Mouse (Mus musculus) forebrain, embryonic 11.5 days (tissue): ENCODE measurements around the gene Txn2. TPM values are rescaled to one million over a fixed set of nuclear protein-coding genes. Genes with fewer than 3 reads are reported as not detected.

Experiments
- ATAC-seq: fragments of 200-750 bp; cut with Nextera tagmentation; replicated peaks from 2 replicates; pipeline ENCODE4 v1.8.0; 2017; ENCODE audit warnings: moderate TSS enrichment; ENCODE audit not compliant: low FRiP score
- DNase-seq: peaks from one replicate; pipeline ENCODE4 v3.0.0-alpha.2; 2017; ENCODE audit warnings: low spot score
- H3K27ac ChIP-seq: fragments of 300-500 bp; sonication (generic); 2 replicates; pipeline ENCODE4 v1.5.1; 2014; ENCODE audit warnings: low read depth, low read length
- H3K27me3 ChIP-seq: fragments of 300-500 bp; sonication (generic); 2 replicates; pipeline ENCODE4 v1.6.1; 2014; ENCODE audit warnings: mild to moderate bottlenecking, low read length, mixed read lengths; ENCODE audit not compliant: control insufficient read depth, insufficient read depth
- H3K36me3 ChIP-seq: fragments of 300-500 bp; sonication (generic); 2 replicates; pipeline ENCODE4 v1.6.1; 2014; ENCODE audit warnings: mild to moderate bottlenecking, low read length, moderate library complexity, mixed read lengths; ENCODE audit not compliant: control insufficient read depth, insufficient read depth
- H3K4me1 ChIP-seq: fragments of 300-500 bp; sonication (generic); replicated peaks from 2 replicates; pipeline ENCODE4 v1.6.1; 2014; ENCODE audit warnings: low read length, mixed read lengths; ENCODE audit not compliant: control insufficient read depth, insufficient read depth
- H3K4me2 ChIP-seq: fragments of 300-500 bp; sonication (generic); 2 replicates; pipeline ENCODE4 v1.6.1; 2014; ENCODE audit warnings: low read depth, mild to moderate bottlenecking, low read length, moderate library complexity, mixed read lengths; ENCODE audit not compliant: severe bottlenecking
- H3K4me3 ChIP-seq: fragments of 300-500 bp; sonication (generic); 2 replicates; pipeline ENCODE4 v1.5.1; 2014; ENCODE audit warnings: low read depth, low read length
- H3K9ac ChIP-seq: fragments of 300-500 bp; sonication (generic); 2 replicates; pipeline ENCODE4 v1.6.1; 2014; ENCODE audit warnings: low read length
- H3K9me3 ChIP-seq: fragments of 300-500 bp; sonication (generic); 2 replicates; pipeline ENCODE4 v1.6.1; 2016; ENCODE audit warnings: low read length, mixed read lengths; ENCODE audit not compliant: control insufficient read depth
- WGBS: fragments of 180-500 bp; shearing (Covaris S2); extraction: QIAGEN DNeasy Blood & Tissue Kit; methylation state at CpG from one replicate; pipeline ENCODE4 v1.1.7; 2014; 5-methylcytosine and 5-hydroxymethylcytosine counted together
- polyA plus RNA-seq: library from polyadenylated mRNA; unstranded; fragments of >200 nt; fragmentation: Nextera tagmentation; extraction: Ambion mirVana; gene quantifications from 2 replicates; pipeline ENCODE4 v1.2.1, GENCODE M21; 2014

Txn2 gene
- polyA plus RNA-seq, 1 experiment from 2014 or later = 232 TPM

DNA sequence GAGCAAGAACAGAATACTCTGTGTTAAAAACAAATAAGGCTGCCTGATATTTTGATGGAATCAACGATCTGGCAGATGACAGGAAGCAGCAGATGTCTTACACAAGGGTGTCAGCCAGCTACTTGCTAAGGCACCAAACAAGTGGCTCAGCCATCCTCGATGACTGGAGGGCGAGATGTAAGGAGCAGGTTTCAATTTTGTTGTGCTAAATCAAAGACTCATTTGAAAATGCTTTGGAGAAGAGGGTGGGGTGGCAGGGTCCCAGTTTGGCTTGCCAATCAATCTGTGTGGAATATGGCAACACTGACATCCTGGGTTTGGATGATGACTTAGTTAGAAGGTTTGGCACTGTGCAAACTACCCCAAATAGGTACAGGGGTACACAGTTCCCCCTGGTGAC is 12.8 kb upstream of the Txn2 start:
- Histone ChIP-seq H3K9ac (no peak overlapping the region), H3K36me3 (no peaks in the 10 kb centered on the region; the same call in 1 of the 2 replicates), H3K9me3 (no peaks in the 10 kb centered on the region), H3K4me1 (no peaks in the 10 kb centered on the region), H3K27me3 (no peaks in the 10 kb centered on the region), H3K4me3 (no peak overlapping the region), H3K4me2 (no peak overlapping the region), H3K27ac (no peak overlapping the region)
- WGBS = 88% methylated on average over 3 of the region's 3 CpGs
- DNase-seq (no peak), ATAC-seq (no peak)

DNA sequence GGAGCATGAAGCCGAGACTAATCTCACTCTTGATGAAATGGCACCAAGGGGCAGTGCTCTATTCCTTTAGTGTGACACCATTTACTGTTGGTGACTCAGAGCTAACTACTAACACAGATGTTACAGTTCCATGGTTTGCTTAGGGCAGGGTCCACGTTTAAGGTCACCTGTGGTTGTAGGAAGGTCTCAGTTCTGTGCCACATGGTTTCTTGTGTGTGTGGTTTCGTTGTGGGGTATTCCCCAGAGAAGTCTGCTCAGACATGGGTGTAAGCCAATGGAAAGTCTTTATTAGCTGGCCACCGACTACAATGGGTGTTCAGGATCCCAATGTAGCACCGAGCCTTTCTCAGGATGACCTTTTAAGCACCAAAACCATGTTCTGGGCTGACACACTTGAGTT is 9.7 kb upstream of the Txn2 start:
- WGBS = 81% methylated on average over 5 of the region's 5 CpGs
- Histone ChIP-seq H3K27ac (no peak overlapping the region), H3K9me3 (no peaks in the 10 kb centered on the region), H3K4me1 (no peaks in the 10 kb centered on the region), H3K9ac (no peak overlapping the region), H3K4me2 (no peak overlapping the region), H3K4me3 (no peak overlapping the region), H3K36me3 (no peaks in the 10 kb centered on the region; the same call in 1 of the 2 replicates), H3K27me3 (no peaks in the 10 kb centered on the region)
- ATAC-seq (no peak), DNase-seq (no peak)

DNA sequence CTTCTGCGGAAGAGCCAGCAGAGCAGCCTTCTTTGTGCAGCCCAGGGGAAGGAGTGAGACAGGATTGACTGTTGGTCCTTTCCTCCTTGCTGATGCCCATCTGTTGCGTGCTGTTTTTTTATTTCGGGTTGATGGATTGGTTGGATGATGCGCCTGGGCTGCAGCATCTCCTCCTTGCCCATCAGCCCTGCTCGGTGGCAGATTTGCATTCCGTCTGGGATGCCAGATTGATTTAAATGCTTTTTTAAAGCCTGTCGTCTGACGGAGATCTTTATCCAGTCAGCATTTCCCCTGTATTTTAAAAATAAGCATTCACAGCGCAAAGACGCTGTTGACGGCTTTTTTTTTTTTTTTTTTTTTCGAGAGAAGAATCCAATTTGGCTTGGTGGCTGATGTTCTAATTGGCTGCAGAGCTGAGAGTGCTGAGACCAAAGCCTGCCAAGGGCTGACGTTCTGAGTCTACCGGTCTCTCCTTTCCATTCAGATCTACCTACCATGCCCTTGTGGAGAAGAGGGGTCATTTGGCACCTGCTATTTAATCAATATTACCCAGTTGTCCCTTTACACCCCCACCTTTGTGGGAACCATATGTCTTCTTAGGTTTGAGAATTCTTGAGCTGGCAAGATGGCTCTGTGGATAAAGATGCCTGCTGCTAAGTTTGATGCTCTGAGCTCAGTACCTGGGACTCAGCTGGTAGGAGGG is 7.0 kb upstream of the Txn2 start:
- Histone ChIP-seq H3K9me3 (no peaks in the 10 kb centered on the region), H3K4me3 (no peak overlapping the region), H3K27ac (no peak overlapping the region), H3K36me3 (no peaks in the 10 kb centered on the region), H3K4me2 (no peak overlapping the region), H3K4me1 (no peaks in the 10 kb centered on the region), H3K27me3 (no peaks in the 10 kb centered on the region), H3K9ac (no peak overlapping the region)
- no peak for ATAC-seq
- 90% methylated on average over 14 of the region's 14 CpGs for WGBS
- no peak for DNase-seq

DNA sequence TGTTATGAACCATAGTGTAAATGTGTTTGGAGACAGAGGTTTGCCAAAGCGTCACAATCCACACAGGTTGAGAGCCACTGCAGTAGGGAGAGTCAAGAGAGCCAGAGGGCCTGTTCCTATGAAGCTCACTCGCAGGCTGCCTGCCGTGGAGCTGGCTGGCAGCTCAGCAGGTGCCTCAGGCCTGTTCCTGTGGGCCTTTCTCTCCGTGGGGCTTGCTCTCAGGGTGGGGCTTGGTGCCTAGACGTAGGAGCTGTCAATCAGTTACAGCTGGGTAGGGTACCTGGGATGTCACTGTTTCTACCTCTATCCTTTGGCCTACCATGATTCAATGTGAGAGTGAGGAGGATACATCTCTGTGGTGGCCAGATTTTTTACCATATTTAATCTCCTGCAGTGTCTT is 6.2 kb upstream of the Txn2 start:
- Histone ChIP-seq H3K36me3 (no peaks in the 10 kb centered on the region), H3K4me3 (no peak overlapping the region), H3K27me3 (no peaks in the 10 kb centered on the region), H3K4me2 (no peak overlapping the region), H3K9ac (no peak overlapping the region), H3K4me1 (no peaks in the 10 kb centered on the region), H3K27ac (no peak overlapping the region), H3K9me3 (no peaks in the 10 kb centered on the region)
- 73% methylated on average over 5 of the region's 5 CpGs for WGBS
- ATAC-seq = no peak
- no peak for DNase-seq

DNA sequence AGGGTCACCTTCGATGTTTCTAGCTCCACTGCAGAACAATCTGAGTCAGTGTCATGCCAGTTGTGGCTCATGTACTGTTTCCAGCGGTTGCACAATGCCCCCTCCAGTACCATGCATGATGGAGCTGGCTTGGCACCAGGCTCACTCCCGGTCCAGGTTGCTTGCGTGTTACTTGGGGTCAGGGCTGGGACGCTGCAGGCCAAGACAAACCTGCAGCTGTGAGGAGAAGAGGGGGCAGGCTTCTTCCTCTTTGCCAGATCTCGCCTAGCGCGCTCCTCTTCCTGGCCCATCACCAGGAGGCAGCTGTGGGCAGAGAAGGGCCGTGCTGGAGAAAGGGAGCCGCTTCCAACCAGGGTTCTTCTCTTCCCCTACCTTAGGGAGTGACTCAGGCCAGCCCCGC is 5.5 kb upstream of the Txn2 start:
- H3K9ac ChIP-seq = 0 out of 2 replicates have a peak overlapping the region, but pooled peaks have one; percentile 4

DNA sequence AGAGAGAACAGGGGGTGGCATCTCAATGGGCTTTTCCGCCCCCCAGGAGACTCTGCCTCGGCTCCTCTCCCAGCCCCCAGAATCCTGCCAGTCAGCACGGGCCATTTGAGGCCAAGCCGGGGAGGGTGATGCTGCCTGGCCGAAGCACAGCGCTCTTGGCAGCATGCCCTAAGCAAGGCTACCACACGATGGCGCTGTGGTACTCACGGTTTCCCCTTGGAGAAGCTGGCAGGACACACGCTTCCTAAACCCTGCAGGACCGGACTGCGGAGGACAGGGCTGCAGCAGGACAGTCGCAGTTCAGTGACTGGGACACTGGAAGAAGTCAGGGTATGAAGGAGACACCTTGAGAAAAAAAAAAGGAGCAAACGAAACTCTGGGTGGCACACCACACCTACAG is 5.0 kb upstream of the Txn2 start:
- no peaks in the 10 kb centered on the region for H3K27me3 ChIP-seq
- H3K4me1 ChIP-seq = no peaks in the 10 kb centered on the region
- DNase-seq = peak; percentile 97
- H3K27ac ChIP-seq = no peak overlapping the region
- no peak overlapping the region for H3K4me3 ChIP-seq
- peak overlapping the region; percentile 31; the same call in 1 of the 2 replicates for H3K4me2 ChIP-seq
- 0 out of 2 replicates have a peak, but pooled peaks have one; percentile 5 for ATAC-seq
- H3K36me3 ChIP-seq = no peaks in the 10 kb centered on the region
- H3K9me3 ChIP-seq = no peaks in the 10 kb centered on the region
- WGBS = 1% methylated on average over 14 of the region's 14 CpGs
- H3K9ac ChIP-seq = no peak overlapping the region

More for the DNA sequence above, 5.5 kb upstream of the Txn2 start:
- DNase-seq = no peak
- ATAC-seq = no peak
- no peak overlapping the region for H3K4me2 ChIP-seq
- H3K27ac ChIP-seq = no peak overlapping the region
- no peak overlapping the region for H3K4me3 ChIP-seq
- no peaks in the 10 kb centered on the region for H3K9me3 ChIP-seq
- H3K4me1 ChIP-seq = no peaks in the 10 kb centered on the region
- 76% methylated on average over 11 of the region's 11 CpGs for WGBS
- no peaks in the 10 kb centered on the region for H3K27me3 ChIP-seq
- no peaks in the 10 kb centered on the region for H3K36me3 ChIP-seq

DNA sequence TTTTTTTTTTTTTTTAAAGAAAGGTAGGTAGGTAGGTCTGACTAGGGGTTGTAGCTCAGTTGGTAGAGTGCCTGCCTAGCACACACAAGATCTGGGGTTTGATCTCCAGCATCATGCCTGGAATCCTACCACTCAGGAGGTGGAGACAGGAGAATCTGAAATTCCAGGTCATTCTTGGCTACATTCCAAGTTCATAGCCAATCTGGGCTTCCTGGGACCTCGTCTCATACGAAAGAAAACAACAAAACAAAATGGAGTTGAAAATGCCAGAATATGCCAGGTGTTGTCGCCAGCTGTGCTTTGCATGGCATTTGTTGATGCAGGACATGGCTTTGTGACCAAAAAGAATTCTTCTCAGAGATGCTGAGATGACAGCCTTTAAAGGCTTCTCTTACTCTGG is 4.4 kb upstream of the Txn2 start:
- Histone ChIP-seq H3K36me3 (no peaks in the 10 kb centered on the region), H3K4me2 (no peak overlapping the region), H3K4me1 (no peaks in the 10 kb centered on the region), H3K9me3 (no peaks in the 10 kb centered on the region), H3K9ac (no peak overlapping the region), H3K27me3 (no peaks in the 10 kb centered on the region), H3K4me3 (no peak overlapping the region), H3K27ac (no peak overlapping the region)
- DNase-seq = no peak
- no peak for ATAC-seq
- 81% methylated on average over 3 of the region's 3 CpGs for WGBS

DNA sequence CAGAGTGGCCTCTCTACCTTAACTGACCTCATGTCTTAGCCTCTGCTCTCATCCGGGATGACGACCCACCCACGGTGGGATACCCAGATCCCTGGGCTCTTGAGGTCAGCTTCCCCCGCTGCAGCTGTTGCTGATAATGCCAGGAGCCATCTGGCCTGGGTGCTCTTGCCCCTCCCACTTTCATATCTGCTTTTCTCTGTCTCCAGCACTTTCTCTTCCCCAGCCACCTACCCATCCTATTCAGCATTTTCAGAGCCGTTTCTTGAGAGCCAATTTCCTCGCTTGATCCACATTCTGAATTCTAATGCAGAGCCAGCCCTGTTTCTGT is 2.8 kb upstream of the Txn2 start:
- H3K9ac ChIP-seq = no peak overlapping the region

More for the DNA sequence above, 2.8 kb upstream of the Txn2 start:
- H3K9me3 ChIP-seq = no peaks in the 10 kb centered on the region
- H3K4me2 ChIP-seq = no peak overlapping the region
- H3K27me3 ChIP-seq = no peaks in the 10 kb centered on the region
- 76% methylated on average over 6 of the region's 6 CpGs for WGBS
- H3K36me3 ChIP-seq = no peaks in the 10 kb centered on the region; the same call in 1 of the 2 replicates
- no peak for DNase-seq
- no peak overlapping the region for H3K27ac ChIP-seq
- 0 out of 2 replicates have a peak, but pooled peaks cover 2% of the 10 kb centered on the region for H3K4me1 ChIP-seq
- ATAC-seq = no peak
- no peak overlapping the region for H3K4me3 ChIP-seq
